Mouse (Mus musculus): ENCODE measurements around the gene Tspan18.

DNA sequence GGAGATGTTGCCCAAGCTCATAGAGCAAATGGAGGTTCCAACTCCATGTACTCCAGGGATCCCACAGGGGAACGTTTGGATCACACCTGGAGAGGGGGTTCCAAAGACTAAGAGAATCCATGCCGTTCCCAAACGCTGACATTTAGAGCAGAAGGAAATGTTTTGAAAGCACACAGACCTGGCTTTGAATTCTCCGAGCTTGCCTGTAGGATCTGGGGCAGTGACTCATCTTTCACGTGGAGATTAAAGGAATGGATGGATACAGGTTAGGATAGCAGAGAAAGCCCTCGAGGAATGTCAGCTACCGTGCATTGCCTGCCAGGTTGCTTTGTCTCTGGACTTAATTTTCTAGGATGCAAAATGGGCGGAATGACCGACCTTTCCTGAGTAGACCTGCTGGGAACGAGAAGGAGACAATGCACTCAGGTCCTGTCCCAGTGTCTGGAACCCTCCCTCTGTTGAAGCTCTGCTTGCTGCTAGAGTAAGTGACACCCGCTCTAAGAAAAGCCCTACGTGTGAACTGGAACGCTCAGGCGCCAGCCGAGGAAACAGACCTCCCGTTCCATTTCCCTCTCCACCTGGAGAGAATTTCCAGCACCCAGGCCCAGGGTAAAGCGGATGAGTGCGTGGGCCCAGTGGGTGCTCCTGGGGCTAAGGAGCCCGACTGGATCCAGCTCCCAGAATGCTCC lies 164.0 kb downstream of the Tspan18 start:
- no peak for TF ChIP-seq RCOR1 (conservative IDR thresholded peaks at IDR 0.05; ENCODE audit: low read depth, low read length)
- no peak for TF ChIP-seq POLR2A (IDR thresholded peaks at IDR 0.05; ENCODE audit: low read depth, low read length)
- TF ChIP-seq CTCF (conservative IDR thresholded peaks at IDR 0.05 in 1 of 2, IDR thresholded peaks at IDR 0.05 in 1 of 2; ENCODE audit: low read depth in 2 of 2, low read length in 2 of 2) = no peak
- no peak for TF ChIP-seq IRF4 (IDR thresholded peaks at IDR 0.05; ENCODE audit: low read depth, low read length)
- TF ChIP-seq EP300 (IDR thresholded peaks at IDR 0.05; ENCODE audit: low read length) = no peak
- no peak for TF ChIP-seq HCFC1 (IDR thresholded peaks at IDR 0.05; ENCODE audit: low read depth, low read length)
- no peak for TF ChIP-seq GABPA (IDR thresholded peaks at IDR 0.05; ENCODE audit: insufficient replicate concordance, low read depth, low read length)
- no peak for TF ChIP-seq ELF1 (IDR thresholded peaks at IDR 0.05; ENCODE audit: low read depth, low read length)
- TF ChIP-seq MEF2A (IDR thresholded peaks at IDR 0.05; ENCODE audit: borderline replicate concordance, low read depth, low read length) = no peak
- TF ChIP-seq ZNF384 (IDR thresholded peaks at IDR 0.05; ENCODE audit: low read depth, low read length) = no peak
- TF ChIP-seq TBP (conservative IDR thresholded peaks at IDR 0.05; ENCODE audit: low read depth, low read length) = no peak
- no peak for TF ChIP-seq ZKSCAN1 (IDR thresholded peaks at IDR 0.05; ENCODE audit: borderline replicate concordance, low read depth, low read length)
- no peak for TF ChIP-seq POLR2AphosphoS2 (IDR thresholded peaks at IDR 0.05; ENCODE audit: low read depth, low read length)

Measured in CH12.LX (cell line).